Mouse (Mus musculus) telencephalon, adult 2 months (tissue): Measurements from ENCODE around the gene Gm9046.
"Not testable (repeated sequence)": the region's sequence is repeated elsewhere in the genome, so short reads cannot be mapped to it uniquely, and the experiment has no call there.

Source experiments
- DNase-seq: peaks from one replicate; pipeline ENCODE4 v3.0.0-alpha.2; 2011; ENCODE audit warnings: low read depth, low spot score

Gene Gm9046

DNA sequence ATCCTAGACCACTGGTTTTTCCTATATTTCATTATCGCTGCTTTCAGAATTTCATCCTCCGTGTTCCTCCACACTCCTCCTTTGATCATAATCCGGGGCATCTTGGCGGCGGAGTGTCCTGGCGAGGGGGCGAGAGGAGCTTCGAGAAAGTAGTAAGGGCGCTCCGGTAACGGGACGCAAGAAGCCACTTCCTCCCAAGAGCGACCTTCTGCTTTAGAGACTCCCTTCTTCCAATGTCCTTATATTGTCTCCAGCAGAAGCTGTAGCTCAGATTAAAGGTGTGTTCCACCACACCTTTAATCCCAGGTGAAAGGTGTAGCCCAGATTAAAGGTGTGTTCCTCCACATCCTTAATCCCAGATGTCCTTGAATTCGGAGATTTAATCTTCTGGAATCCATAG, at the start of gene Gm9046:
Gm9046 (minus strand) TSS at position 101 of the 400 bp plus-strand sequence.
- not testable (repeated sequence) for DNase-seq

DNA sequence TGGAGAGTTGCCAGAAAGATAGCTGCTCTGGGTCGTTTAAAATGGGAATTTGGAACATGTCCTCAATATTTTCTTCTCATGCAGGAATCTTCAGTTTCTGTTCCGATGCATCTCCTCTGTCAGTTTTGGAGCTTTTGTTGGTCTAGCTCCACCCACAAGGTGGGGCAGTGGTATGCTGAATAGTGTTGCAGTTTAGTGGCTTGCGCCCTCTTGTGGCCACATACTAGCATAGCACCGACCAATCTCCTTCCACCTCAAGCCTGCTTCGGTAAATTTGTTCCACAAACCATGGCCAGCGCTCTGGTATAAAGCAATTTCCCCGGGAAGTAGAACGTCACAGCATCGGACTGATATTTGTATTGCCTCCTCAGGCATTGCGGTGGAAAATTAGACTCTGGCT, 27.4 kb upstream of the Gm9046 start:
- DNase-seq, result peak; percentile 74

DNA sequence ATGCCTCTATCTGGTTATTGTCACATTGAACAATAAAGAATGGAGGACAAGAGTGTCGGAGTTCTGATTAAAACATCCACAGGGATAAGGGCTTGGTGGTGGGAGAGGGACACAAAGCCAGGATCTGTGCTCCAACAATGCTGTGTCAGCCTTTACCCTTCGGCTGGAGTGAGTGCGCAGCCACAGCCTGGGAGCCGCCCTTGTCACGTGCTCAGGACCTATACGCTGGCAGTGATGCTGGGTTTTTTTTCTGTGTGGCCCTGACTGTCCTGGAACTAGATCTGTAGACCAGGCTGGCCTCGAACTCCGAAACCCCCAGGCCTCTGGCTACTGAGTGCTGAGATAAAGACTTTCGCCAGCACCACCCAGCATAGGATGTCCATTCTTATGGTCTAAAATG, 26.5 kb upstream of the Gm9046 start:
- DNase-seq, result no peak

DNA sequence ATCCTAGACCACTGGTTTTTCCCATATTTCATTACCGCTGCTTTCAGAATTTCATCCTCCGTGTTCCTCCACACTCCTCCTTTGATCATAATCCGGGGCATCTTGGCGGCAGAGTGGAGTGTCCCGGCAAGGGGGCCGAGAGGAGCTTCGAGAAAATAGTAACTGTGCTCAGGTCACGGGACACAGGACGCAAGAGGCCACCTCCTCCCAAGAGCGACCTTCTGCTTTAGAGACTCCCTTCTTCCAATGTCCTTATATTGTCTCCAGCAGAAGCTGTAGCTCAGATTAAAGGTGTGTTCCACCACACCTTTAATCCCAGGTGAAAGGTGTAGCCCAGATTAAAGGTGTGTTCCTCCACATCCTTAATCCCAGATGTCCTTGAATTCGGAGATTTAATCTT, 10.9 kb upstream of the Gm9046 start, which contains the start of gene Gm9049:
Gm9049 (minus strand) TSS at position 101 of the 400 bp plus-strand sequence.
- not testable (repeated sequence) for DNase-seq

DNA sequence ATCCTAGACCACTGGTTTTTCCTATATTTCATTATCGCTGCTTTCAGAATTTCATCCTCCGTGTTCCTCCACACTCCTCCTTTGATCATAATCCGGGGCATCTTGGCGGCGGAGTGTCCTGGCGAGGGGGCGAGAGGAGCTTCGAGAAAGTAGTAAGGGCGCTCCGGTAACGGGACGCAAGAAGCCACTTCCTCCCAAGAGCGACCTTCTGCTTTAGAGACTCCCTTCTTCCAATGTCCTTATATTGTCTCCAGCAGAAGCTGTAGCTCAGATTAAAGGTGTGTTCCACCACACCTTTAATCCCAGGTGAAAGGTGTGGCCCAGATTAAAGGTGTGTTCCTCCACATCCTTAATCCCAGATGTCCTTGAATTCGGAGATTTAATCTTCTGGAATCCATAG, 5.5 kb upstream of the Gm9046 start, which contains the start of gene Gm9048:
Gm9048 (minus strand) TSS at position 101 of the 400 bp plus-strand sequence.
- DNase-seq, result not testable (repeated sequence)

DNA sequence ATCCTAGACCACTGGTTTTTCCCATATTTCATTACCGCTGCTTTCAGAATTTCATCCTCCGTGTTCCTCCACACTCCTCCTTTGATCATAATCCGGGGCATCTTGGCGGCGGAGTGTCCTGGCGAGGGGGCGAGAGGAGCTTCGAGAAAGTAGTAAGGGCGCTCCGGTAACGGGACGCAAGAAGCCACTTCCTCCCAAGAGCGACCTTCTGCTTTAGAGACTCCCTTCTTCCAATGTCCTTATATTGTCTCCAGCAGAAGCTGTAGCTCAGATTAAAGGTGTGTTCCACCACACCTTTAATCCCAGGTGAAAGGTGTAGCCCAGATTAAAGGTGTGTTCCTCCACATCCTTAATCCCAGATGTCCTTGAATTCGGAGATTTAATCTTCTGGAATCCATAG, 5.3 kb downstream of the Gm9046 start, which contains the start of gene Gm9045:
Gm9045 (minus strand) TSS at position 101 of the 400 bp plus-strand sequence.
- DNase-seq, result not testable (repeated sequence)

DNA sequence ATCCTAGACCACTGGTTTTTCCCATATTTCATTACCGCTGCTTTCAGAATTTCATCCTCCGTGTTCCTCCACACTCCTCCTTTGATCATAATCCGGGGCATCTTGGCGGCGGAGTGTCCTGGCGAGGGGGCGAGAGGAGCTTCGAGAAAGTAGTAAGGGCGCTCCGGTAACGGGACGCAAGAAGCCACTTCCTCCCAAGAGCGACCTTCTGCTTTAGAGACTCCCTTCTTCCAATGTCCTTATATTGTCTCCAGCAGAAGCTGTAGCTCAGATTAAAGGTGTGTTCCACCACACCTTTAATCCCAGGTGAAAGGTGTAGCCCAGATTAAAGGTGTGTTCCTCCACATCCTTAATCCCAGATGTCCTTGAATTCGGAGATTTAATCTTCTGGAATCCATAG, 10.7 kb downstream of the Gm9046 start, which contains the start of gene Gm9044:
Gm9044 (minus strand) TSS at position 101 of the 400 bp plus-strand sequence.
- DNase-seq, result not testable (repeated sequence)

DNA sequence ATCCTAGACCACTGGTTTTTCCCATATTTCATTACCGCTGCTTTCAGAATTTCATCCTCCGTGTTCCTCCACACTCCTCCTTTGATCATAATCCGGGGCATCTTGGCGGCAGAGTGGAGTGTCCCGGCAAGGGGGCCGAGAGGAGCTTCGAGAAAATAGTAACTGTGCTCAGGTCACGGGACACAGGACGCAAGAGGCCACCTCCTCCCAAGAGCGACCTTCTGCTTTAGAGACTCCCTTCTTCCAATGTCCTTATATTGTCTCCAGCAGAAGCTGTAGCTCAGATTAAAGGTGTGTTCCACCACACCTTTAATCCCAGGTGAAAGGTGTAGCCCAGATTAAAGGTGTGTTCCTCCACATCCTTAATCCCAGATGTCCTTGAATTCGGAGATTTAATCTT, 16.2 kb downstream of the Gm9046 start, which contains the start of gene Gm9040:
Gm9040 (minus strand) TSS at position 101 of the 400 bp plus-strand sequence.
- not testable (repeated sequence) for DNase-seq

DNA sequence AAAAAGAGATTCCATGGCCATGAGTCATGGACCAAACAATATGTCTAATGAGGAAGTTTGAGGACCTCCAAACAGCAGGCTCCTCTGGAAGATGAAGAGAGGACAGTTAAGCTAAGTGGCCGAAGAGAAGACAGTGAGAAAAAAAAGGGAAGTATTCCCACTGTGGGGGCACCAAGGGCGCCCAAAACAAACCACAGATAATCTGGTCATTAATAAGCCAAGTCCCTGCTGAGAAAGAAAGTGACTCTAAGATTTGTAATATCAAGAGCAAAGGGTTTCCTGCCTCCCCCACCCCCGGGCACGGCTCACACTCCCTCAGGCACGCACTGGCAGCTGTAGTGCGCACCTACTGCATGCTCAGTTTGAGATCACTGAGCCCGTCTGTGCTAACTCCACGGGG, 24.0 kb downstream of the Gm9046 start:
- DNase-seq, result no peak

DNA sequence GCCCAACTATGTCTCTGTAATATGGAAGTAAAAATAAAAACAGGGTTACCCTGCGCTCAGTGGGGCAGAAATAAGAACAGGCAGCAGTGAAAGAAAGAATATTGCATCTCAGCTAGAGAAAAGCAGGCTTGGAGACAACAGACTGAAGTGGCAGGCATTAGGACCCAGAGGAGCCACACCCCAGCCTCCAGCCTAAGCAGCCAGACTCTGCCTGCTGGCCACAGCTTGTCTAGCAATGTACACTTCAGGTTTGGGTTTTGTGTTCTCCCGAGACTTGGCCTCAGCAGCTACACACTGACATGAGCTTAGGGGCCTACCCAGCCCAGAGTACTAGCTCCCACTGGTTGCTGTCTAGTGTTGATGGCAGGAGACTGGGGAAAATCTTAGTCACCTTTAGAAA, 40.9 kb downstream of the Gm9046 start:
- not testable (repeated sequence) for DNase-seq

DNA sequence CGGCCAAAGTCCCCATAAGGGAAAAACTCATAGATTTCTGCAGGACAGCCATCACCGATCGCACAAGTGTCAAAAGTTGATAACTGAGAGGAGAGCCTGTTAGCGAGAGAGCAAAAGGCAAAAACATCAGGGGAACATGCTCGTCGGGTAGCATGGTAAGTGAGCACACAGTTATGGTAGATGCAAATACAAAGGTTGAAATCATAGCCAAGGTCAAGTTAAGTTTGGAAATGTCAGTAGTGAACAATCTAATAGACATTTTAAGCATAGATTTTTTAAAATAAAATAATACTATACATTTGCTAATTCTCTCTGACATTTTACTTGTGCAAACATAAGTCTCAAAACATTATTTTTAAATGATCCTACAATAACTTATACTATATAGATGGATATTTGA, 48.1 kb downstream of the Gm9046 start, which contains the start of gene Iltifb:
Iltifb (minus strand) TSS at position 101 of the 400 bp plus-strand sequence.
- DNase-seq, result no peak
